Mouse (Mus musculus) bone marrow macrophage, adult 2 months (primary cell): ENCODE measurements around the gene Vps37b. TPM values are rescaled to one million over a fixed set of nuclear protein-coding genes. Genes with fewer than 3 reads are reported as not detected.

Experiments used
- H3K27ac ChIP-seq: 2 replicates; pipeline ENCODE4 v1.5.1; 2012; ENCODE audit warnings: low read depth, low read length; ENCODE audit not compliant: insufficient read depth
- H3K4me1 ChIP-seq: 2 replicates; pipeline ENCODE4 v1.6.1; 2012; ENCODE audit warnings: low read length; ENCODE audit not compliant: control insufficient read depth, insufficient read depth
- H3K4me3 ChIP-seq: 2 replicates; pipeline ENCODE4 v1.5.1; 2012; ENCODE audit warnings: mild to moderate bottlenecking, low read length, moderate library complexity; ENCODE audit not compliant: insufficient read depth
- CTCF ChIP-seq: IDR thresholded peaks from 2 replicates; pipeline ENCODE4 v1.5.1; 2012; ENCODE audit warnings: low read depth, mild to moderate bottlenecking, low read length, moderate library complexity
- POLR2A ChIP-seq: IDR thresholded peaks from 2 replicates; pipeline ENCODE4 v1.6.1; 2012; ENCODE audit warnings: mild to moderate bottlenecking, low read depth, low read length, borderline replicate concordance
- polyA plus RNA-seq: library from polyadenylated mRNA; stranded (reverse); fragments of >200 nt; gene quantifications from 2 replicates; pipeline ENCODE4 v1.2.4, GENCODE M21; 2012; ENCODE audit not compliant: missing spikeins, insufficient read depth, insufficient read length

The Vps37b gene
- polyA plus RNA-seq, 1 experiment: 16.8 TPM

DNA sequence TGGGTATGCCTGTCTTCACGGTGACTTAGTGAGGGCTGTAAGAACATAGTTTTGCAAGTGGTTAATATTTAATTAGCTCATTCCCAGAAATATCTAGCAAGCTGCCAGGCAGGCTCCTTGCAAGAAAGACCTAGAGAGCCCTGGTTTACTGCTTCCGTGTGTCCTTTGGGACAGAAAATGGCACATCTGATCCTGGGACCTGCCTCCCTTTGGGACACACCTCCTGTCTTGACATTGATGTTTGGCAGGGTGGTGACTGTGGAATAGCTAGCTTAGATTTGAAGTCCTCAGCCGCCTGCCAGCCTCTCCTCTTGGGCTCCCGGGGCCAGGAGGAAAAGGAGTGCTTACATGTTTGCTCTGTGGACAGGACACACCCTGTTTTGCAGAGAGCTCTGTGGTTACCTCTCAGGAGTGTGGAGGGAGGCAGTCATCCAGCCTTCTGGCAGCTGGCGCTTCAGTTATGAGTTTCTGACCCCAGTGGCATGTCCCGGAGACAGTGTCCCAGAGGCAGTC, 56.3 kb downstream of the Vps37b start:
- TF ChIP-seq CTCF (no peak), POLR2A (no peak)
- H3K27ac ChIP-seq: no peak overlapping the region
- no peaks in the 10 kb centered on the region for H3K4me1 ChIP-seq
- H3K4me3 ChIP-seq: no peak overlapping the region

DNA sequence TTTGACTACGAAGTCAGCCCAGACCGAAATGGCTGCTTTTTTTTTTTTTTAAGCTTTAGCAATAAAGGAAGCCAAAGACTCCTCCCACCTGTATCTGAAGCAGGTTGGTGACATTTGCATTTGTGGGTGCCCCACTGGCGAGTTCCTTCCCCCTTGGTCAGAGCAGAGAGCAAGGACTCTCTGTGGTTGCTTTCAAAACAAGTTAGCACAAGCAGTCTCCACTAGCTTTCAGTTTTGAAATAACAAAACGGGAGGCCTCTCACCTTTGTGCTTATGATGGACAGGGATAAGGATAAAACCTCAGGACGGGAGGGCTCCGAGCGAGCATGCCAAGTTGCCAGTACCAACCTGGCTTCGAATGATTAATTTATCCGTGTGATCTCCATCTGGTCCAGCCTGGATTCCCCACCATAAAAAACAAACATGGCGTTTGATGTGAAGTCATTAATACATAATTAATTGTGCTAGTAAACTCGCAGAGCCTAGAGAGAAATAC, 57.4 kb downstream of the Vps37b start:
- no peak for TF ChIP-seq CTCF
- no peak for TF ChIP-seq POLR2A
- Histone ChIP-seq H3K27ac (no peak overlapping the region), H3K4me1 (no peaks in the 10 kb centered on the region), H3K4me3 (peak overlapping the region; percentile 20; the same call in 1 of the 2 replicates)

DNA sequence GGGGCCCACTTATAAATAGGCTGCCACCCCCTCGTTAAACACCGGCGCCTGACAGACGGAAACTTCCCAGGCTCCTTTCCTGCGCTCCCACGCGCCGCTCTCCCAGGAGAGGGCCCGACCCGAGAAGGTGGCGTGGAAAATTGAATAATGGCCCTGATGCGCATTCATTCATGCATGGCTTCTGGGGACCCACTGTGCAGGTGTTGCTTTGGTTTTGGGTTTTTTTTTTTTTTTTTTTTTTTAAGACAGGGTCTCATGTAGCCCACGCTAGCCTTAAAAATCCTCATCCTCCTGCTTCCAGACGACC, 57.9 kb downstream of the Vps37b start:
- Histone ChIP-seq H3K27ac (no peak overlapping the region), H3K4me1 (no peaks in the 10 kb centered on the region), H3K4me3 (peak overlapping the region; percentile 67)
- TF ChIP-seq POLR2A (no peak), CTCF (no peak)

DNA sequence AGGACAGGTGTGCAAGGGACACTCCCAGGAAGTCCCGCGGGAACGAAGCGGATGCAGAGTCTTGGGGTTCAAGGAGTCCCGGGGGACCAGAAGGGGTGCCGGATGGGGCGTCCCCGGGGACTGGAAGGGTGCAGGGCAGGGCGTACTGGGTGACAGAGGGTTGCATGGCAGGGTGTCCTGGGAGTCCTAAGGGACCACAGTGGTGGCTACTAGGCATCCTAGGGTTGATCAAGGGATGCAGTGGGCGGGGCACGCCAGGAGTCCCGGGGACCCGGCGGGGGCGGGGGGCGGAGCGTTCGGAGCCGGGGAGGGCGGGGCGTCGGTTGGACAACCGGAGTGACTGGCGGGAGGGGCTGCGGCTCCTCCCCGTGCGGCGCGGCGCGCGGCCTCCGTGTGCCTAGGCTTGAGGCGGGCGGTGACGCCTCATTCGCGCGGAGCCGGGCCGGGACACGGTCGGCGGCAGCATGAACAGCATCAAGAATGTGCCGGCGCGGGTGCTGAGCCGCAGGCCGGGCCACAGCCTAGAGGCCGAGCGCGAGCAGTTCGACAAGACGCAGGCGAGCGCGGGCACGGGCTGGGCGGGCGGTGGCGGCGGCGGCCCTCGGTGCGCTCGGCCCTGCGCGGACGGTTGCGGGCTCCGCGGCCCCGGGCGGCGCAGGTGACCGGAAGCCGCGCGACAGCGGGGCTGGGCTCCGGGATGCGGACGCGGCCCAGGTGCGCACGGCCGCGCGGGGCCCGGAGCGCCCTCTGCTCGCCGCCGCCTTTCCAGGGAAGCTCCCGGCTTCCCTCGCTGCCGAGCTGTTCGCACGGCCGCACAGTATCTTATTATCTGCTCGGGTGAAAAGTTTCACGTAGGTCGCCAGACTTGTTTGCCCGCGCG, 58.5 kb downstream of the Vps37b start, which contains the start of gene Hip1r:
TSS of gene Hip1r (plus strand) at position 330 of the 880 bp plus-strand sequence.
- no peak within 1 kb of the TSS for H3K27ac ChIP-seq

DNA sequence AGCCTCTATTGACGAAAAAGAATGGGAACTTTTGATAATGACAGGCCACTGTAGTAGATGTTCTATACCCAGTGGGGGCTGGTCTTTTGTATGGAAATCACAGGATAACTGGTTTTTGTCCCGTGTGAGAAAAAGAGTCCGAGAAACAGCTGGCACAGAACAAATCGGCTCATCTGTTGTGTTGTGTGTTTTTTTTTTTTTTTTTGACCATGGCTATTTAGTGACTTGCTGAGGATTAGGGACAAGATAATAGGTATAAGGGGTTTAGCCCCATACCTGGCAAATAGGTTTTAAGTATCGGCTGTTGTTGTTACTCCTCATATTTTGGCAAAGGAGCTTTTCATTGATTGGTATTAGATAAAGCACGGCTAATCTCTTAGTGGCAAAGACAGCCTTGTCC, 59.6 kb downstream of the Vps37b start:
- Histone ChIP-seq H3K4me3 (no peak overlapping the region), H3K4me1 (no peaks in the 10 kb centered on the region), H3K27ac (no peak overlapping the region)
- TF ChIP-seq CTCF (no peak), POLR2A (no peak)

More for the DNA sequence above, 58.5 kb downstream of the Vps37b start, which contains the start of gene Hip1r:
- no peaks in the 10 kb centered on the region for H3K4me1 ChIP-seq
- no peak for TF ChIP-seq CTCF
- TF ChIP-seq POLR2A: no peak
- H3K4me3 ChIP-seq: peak within 1 kb of the TSS; percentile 67

DNA sequence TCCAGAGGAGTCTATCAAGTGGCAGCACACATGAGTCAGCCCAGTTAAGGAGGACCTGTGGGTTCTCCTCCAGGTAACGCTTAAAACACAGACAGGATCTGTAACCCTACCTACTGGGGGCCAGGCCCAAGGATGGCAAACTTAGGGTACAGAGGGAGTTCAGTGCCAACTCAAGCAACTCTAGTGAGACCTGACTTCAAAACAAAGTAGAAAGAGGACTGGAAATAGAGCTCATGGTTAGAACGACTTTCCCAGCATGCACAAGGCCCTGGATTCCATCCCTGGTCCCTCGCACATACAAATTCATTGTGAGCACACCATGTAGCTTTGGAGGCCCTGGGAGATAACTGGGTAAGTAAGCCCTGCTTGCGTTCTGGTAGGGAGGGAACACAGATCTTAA, 61.5 kb downstream of the Vps37b start:
- Histone ChIP-seq H3K4me3 (no peak overlapping the region), H3K4me1 (no peaks in the 10 kb centered on the region), H3K27ac (no peak overlapping the region)
- TF ChIP-seq POLR2A (no peak), CTCF (no peak)

DNA sequence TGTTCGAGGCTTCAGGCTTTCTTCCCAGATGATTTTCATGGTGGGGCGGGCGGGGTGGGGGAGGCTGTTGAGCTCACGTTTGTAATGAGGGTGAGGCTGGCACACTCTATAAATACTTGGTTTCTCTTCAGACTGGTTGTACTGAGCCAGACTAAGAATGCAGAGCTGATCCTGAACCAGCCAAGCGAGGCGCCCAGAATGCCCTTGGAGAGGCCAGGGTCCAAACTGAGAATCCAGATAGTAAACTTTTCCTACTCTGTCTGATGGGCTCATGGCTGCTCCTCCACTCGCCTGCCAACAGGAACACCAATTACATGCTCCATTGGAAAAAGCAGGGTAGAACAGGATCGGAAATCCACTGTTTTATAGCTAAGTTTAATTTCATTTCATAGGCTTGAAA, 62.9 kb downstream of the Vps37b start:
- Histone ChIP-seq H3K4me3 (no peak overlapping the region), H3K27ac (no peak overlapping the region), H3K4me1 (no peaks in the 10 kb centered on the region)
- no peak for TF ChIP-seq POLR2A
- no peak for TF ChIP-seq CTCF

DNA sequence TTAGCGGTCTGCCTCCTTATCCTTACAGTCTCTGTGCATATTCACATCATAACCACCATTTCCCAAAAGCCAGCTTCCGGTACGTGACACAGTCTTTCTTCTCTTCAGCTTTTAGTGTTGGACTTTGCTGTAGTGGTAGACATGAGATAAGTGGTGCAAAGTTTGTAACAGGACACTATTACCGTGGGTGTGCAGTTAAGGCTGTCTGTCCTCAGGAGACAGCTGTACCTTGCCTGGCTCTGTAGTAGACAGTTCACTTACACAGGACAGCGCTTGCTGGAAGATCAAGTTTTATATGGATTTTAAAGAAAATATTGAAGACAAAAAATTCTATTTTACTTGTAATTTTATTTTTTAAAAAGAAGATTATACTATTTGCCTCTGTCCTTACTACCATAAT, 63.6 kb downstream of the Vps37b start:
- no peaks in the 10 kb centered on the region for H3K4me1 ChIP-seq
- no peak overlapping the region for H3K27ac ChIP-seq
- TF ChIP-seq CTCF (no peak), POLR2A (no peak)
- H3K4me3 ChIP-seq: no peak overlapping the region

DNA sequence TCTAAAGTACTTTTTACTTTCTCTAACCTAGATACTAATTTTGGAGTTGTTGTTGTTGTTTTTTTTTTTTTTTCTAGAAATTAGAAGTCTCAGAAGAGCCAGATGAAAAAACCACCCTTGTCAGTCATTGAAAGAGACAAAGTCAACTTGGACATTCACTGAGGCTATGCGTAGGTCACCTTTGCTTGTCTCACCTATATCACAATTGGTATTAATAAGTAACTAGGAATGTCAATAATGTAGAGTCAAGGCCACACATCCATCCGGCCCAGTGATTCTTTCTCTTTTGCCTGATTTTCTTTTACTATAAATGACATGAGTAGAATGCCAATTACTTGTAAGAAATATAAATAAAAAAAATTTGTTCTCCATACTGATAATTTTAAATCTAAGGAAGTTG, 65.3 kb downstream of the Vps37b start:
- no peaks in the 10 kb centered on the region for H3K4me1 ChIP-seq
- no peak overlapping the region for H3K27ac ChIP-seq
- no peak for TF ChIP-seq CTCF
- no peak for TF ChIP-seq POLR2A
- no peak overlapping the region for H3K4me3 ChIP-seq

DNA sequence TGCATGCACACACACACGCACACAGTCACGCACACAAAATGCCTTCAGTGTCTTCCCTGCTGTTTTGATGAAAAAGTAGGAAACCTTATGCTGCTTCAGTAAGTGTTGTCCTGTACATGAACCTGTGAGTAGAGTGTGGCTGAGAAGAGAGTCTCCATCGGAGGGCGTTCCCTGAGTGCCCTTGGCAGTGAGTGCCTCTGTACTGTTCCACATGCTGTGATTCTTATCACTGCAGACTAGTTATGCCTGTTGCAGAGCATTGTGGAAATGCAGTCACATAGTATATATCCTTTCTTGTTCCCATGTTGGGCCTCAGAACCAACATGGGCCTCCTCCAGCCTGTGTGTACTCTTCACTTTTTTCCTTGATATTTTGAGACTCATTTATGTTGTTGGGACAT, 67.9 kb downstream of the Vps37b start:
- no peaks in the 10 kb centered on the region for H3K4me1 ChIP-seq
- no peak overlapping the region for H3K4me3 ChIP-seq
- TF ChIP-seq POLR2A (no peak), CTCF (no peak)
- no peak overlapping the region for H3K27ac ChIP-seq

DNA sequence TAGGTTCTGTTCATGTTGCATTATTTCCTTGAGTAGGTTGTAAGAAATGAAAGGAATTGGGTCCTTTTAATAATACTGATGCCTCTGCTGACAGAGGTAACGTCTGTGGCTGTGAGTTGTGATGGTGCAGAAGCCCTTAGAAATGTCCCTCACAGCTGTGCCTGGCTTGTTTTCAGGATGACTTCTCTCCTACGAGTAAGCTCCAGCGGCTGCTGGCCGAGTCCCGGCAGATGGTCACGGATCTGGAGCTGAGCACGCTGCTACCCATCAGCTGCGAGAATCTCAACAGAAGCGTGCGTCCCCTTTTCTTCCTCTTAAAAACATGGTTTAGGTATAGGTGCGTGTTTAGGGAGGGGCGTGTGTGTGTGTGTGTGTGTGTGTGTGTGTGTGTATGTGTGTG, 71.0 kb downstream of the Vps37b start:
- H3K27ac ChIP-seq: no peak overlapping the region
- H3K4me3 ChIP-seq: no peak overlapping the region
- TF ChIP-seq POLR2A (no peak), CTCF (no peak)
- no peaks in the 10 kb centered on the region for H3K4me1 ChIP-seq
